8 mouse cellular contexts compared by ENCODE assay signal in genomic region chr3:134236414-134237112, GRCm38 (mm10). TPM values are rescaled to one million over a fixed set of nuclear protein-coding genes. Genes with fewer than 3 reads are reported as not detected.
DNase-seq lines count a peak whose midpoint lies in the region; ATAC-seq and TF ChIP-seq lines count a peak whose summit lies in the region.

Gene Cxxc4 (plus strand): TSS chr3:134236484.

- peaks cover 18% of the 10 kb centered on the region for H3K4me1 ChIP-seq in embryonic facial prominence, embryonic 13.5 days
- H3K4me1 ChIP-seq in hindbrain, embryonic 14.5 days (replicated peaks; ENCODE audit: control insufficient read depth, insufficient read depth, low read length) = peaks cover 20% of the 10 kb centered on the region
- no peaks in the 10 kb centered on the region; the same call in none of the 2 replicates for H3K4me1 ChIP-seq in liver, embryonic 16.5 days (ENCODE audit: control insufficient read depth, low read depth, low read length)

- TF ChIP-seq CTCF in left cerebral cortex, adult 2 months (IDR thresholded peaks at IDR 0.05) = no peak

- H3K27me3 ChIP-seq in embryonic facial prominence, embryonic 13.5 days = no peaks in the 10 kb centered on the region
- H3K27me3 ChIP-seq in hindbrain, embryonic 14.5 days (ENCODE audit: control insufficient read depth, insufficient read depth, low read length) = no peaks in the 10 kb centered on the region
- peaks cover 55% of the 10 kb centered on the region for H3K27me3 ChIP-seq in liver, embryonic 16.5 days (ENCODE audit: control insufficient read depth, insufficient read depth, low read depth, low read length)

- H3K9ac ChIP-seq in embryonic facial prominence, embryonic 13.5 days = peak within 1 kb of the TSS; percentile 72
- H3K9ac ChIP-seq in hindbrain, embryonic 14.5 days = peak within 1 kb of the TSS; percentile 93
- H3K9ac ChIP-seq in liver, embryonic 16.5 days (ENCODE audit: low read depth, low read length) = no peak within 1 kb of the TSS

- no peaks in the 10 kb centered on the region for H3K9me3 ChIP-seq in embryonic facial prominence, embryonic 13.5 days
- H3K9me3 ChIP-seq in hindbrain, embryonic 14.5 days (ENCODE audit: control insufficient read depth, low read length) = no peaks in the 10 kb centered on the region
- H3K9me3 ChIP-seq in liver, embryonic 16.5 days (replicated peaks; ENCODE audit: control insufficient read depth, low read length) = no peaks in the 10 kb centered on the region

- H3K36me3 ChIP-seq in embryonic facial prominence, embryonic 13.5 days = no peaks in the 10 kb centered on the region
- no peaks in the 10 kb centered on the region for H3K36me3 ChIP-seq in hindbrain, embryonic 14.5 days (replicated peaks; ENCODE audit: control insufficient read depth, insufficient read depth)
- H3K36me3 ChIP-seq in liver, embryonic 16.5 days (ENCODE audit: control insufficient read depth, insufficient read depth) = no peaks in the 10 kb centered on the region

- intact Hi-C loops in left cerebral cortex, adult 2 months (cut with DNase I) = loop anchor here (1.0 to 10.0 kb wide), 7 partner anchors 30 to 1198 kb away; partner anchors contain the start of gene Ube2d3

- peak within 1 kb of the TSS; percentile 75 for H3K4me3 ChIP-seq in left cerebral cortex, adult 2 months
- H3K4me3 ChIP-seq in embryonic facial prominence, embryonic 13.5 days = peak within 1 kb of the TSS; percentile 51
- peak within 1 kb of the TSS; percentile 70 for H3K4me3 ChIP-seq in hindbrain, embryonic 14.5 days (replicated peaks; ENCODE audit: low read length)
- peak within 1 kb of the TSS; percentile 49 for H3K4me3 ChIP-seq in liver, embryonic 16.5 days (ENCODE audit: low read depth, low read length)

- ATAC-seq in embryonic facial prominence, embryonic 13.5 days (ENCODE audit: insufficient number of reproducible peaks, insufficient read depth, low FRiP score, low TSS enrichment, low read depth) = peak; percentile 71; the same call in 1 of the 2 replicates
- ATAC-seq in hindbrain, embryonic 14.5 days (ENCODE audit: low FRiP score) = peak; percentile 83
- ATAC-seq in liver, embryonic 16.5 days (ENCODE audit: low read depth) = no peak
- ATAC-seq in monocyte, adult 5-6 weeks (replicated peaks; ENCODE audit: insufficient number of reproducible peaks, low FRiP score, low TSS enrichment, poor library complexity, severe bottlenecking) = no peak

- DNase-seq in left cerebral cortex, adult 2 months (ENCODE audit: extremely low spot score in 1 of 2, low spot score in 2 of 2) = no peak
- no peak for DNase-seq in left cerebral cortex, adult 11 months (ENCODE audit: low spot score)
- no peak for DNase-seq in hindbrain, embryonic 14.5 days (ENCODE audit: low spot score)
- DNase-seq in spleen, postnatal 36 days (ENCODE audit: low spot score in 2 of 2) = no peak
- no peak for DNase-seq in yolk sac, embryonic 10.5 days (ENCODE audit: low spot score)

- H3K4me2 ChIP-seq in embryonic facial prominence, embryonic 13.5 days = peak within 1 kb of the TSS; percentile 65
- peak within 1 kb of the TSS; percentile 71 for H3K4me2 ChIP-seq in hindbrain, embryonic 14.5 days (replicated peaks)
- H3K4me2 ChIP-seq in liver, embryonic 16.5 days (ENCODE audit: low read depth, low read length) = peak within 1 kb of the TSS; percentile 56

- under 1% methylated on average over 12 of the region's 22 CpGs for WGBS in embryonic facial prominence, embryonic 13.5 days
- under 1% methylated on average over 10 of the region's 22 CpGs for WGBS in hindbrain, embryonic 14.5 days
- 4% methylated on average over 9 of the region's 22 CpGs for WGBS in liver, embryonic 16.5 days (ENCODE audit: insufficient replicate concordance)

- H3K27ac ChIP-seq in left cerebral cortex, adult 2 months = peak within 1 kb of the TSS; percentile 78
- H3K27ac ChIP-seq in embryonic facial prominence, embryonic 13.5 days = peak within 1 kb of the TSS; percentile 85
- H3K27ac ChIP-seq in hindbrain, embryonic 14.5 days = peak within 1 kb of the TSS; percentile 99
- no peak within 1 kb of the TSS for H3K27ac ChIP-seq in liver, embryonic 16.5 days (ENCODE audit: low read length)

RNA-seq across cellular contexts. Expression of gene Cxxc4, which starts in this region (rescaled TPM):
- total RNA-seq in left cerebral cortex, adult 2 months (2021) = 10 to 100 TPM; 22.6 to 24.5 TPM
- 6.0 and 6.5 TPM in 2 replicates for polyA plus RNA-seq in embryonic facial prominence, embryonic 13.5 days (2015; fragmentation: Nextera tagmentation; extraction: Ambion mirVana)
- polyA plus RNA-seq in hindbrain, embryonic 14.5 days (2014; fragmentation: Nextera tagmentation; extraction: Ambion mirVana) = 31.9 and 34.2 TPM in 2 replicates
- 0.18 and 0.24 TPM in 2 replicates for polyA plus RNA-seq in liver, embryonic 16.5 days (2015; fragmentation: Nextera tagmentation; extraction: Ambion mirVana)
- total RNA-seq in monocyte, adult 5-6 weeks (2017) = not detected in 3 replicates

Comparison
In these comparisons a context has a peak if more than half of its experiments do, and no peak if none do; other contexts are left out.
1. RNA of gene Cxxc4 (total RNA-seq): 22.6 to 24.5 TPM in left cerebral cortex, adult 2 months; not detected in monocyte, adult 5-6 weeks; every median in the first group is over 10 times any median in the second.
2. ATAC-seq: peak in embryonic facial prominence, embryonic 13.5 days (single experiment) and hindbrain, embryonic 14.5 days (single experiment); none in liver, embryonic 16.5 days (single experiment) and monocyte, adult 5-6 weeks (single experiment).
3. Peak in every context shown above with its lines, with median percentiles within 50 percentile points of each other: H3K4me3 ChIP-seq and H3K4me2 ChIP-seq.